Mouse (Mus musculus) regulatory T cell (primary cell): Measurements from ENCODE around the gene 1700018B08Rik.

Source experiments
- in situ Hi-C: fragments of 300-600 bp; cut with MboI, MseI; formaldehyde crosslinking; loops from one replicate; pipeline ENCODE4 v1.15.1; 2025; ENCODE audit warnings: high pct_unique_total_duplicates

Gene 1700018B08Rik

DNA sequence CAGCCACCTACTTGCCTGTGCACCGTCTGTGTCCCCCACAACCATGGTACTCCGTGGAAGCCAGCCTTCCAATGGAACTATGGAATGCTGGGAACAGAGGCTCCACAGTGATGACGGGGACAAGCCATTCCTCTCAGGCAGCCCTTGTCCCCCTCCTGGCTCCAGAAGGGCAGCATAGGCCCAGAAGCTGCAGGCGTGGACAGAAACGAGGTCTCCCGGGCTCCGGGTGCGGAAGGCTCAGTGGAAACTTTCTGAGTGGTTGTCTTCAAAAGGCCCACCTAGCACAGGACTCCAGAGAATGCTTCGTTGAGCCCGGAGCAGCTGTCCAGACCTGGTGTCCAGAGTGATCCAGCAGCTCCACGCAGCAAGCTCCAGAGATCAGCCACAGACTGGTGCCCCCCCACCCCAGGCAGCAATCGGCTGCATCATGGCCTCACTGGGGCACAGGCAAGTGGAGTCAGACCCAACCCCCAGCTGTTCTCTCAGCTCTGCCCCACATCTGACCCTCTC, at the start of gene 1700018B08Rik:
Gene 1700018B08Rik, minus strand, starts transcription at position 45 of the 510 bp plus-strand sequence.
- in situ Hi-C loops = no loop called here

DNA sequence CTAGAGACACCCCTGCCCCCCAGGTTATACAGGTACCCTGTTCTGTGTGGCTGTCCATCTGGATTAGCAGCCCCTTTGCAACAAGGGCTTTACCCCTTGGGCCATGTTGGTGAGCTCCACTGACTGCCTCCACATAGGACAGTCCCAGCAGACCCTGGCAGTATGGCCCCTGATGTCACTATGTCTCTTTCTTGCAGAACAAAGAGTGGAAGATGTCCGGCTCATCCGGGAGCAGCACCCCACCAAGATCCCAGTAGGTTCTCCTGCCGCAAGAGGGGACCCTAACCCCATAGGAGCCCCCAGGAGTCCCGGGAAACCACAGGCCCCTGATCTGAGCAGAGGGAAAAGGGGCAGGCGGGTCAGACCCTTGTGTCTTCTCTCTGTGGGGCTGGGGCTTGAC, 49.2 kb upstream of the 1700018B08Rik start:
- in situ Hi-C loops = loop anchor here (5.0 kb wide), 1 partner anchor 46 kb away; no protein-coding TSS in a partner anchor

DNA sequence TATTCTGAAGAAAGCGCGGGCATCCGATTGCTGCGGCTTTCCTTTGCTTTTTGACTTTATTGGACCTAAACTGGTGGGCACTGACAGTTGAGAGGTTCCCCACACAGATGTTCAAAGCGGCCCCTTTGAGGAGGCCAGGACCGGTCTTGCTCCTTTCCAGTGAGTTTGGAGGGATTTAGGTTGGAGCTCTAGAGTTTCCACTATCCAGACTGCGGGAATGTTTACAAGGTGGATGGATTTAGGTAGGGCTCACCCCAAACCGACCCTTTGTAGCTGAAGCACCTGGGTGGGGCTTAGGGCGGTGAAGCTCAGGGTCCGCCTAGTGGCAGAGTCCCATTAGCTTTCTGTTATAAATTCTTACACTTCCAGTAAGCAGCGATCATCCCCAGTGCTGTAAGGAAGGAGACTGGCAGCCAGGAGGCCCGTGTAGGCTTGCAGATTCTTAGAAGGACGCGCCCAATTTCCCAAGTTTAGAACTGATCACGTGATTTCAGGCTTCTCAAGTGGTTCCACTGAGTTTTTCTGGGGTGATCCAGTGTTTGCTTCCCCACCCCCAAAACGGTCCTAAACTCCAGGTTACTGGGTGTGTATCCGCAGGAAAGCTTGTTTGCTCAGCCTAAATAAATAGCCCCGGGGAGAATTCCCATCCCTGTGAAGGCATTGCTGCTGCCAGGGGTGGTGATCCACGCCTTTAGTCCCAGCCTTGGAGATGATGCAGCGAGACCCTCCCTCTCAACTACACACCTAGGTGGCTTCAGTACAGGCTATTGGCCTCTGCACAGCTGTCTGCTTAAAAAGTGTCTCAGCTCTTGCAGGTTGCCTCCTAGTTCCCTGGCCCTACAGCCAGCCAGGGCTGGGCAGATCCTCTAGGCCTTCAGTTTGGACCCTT, 47.3 kb upstream of the 1700018B08Rik start:
- in situ Hi-C loops = loop anchor here (5.0 kb wide), 1 partner anchor 44 kb away; no protein-coding TSS in a partner anchor

GRCm38 (mm10) chr8:121590203-121591177, 46.4 kb upstream of the 1700018B08Rik start, which contains the start of gene Map1lc3b:
Gene Map1lc3b, plus strand, starts transcription at chr8:121590361.
- in situ Hi-C loops = loop anchor here (5.0 kb wide), 1 partner anchor 43 kb away; no protein-coding TSS in a partner anchor

GRCm38 (mm10) chr8:121589205-121589726, 45.1 kb upstream of the 1700018B08Rik start:
- in situ Hi-C loops = loop anchor here (10.0 kb wide), 1 partner anchor 1754 kb away; no protein-coding TSS in a partner anchor

DNA sequence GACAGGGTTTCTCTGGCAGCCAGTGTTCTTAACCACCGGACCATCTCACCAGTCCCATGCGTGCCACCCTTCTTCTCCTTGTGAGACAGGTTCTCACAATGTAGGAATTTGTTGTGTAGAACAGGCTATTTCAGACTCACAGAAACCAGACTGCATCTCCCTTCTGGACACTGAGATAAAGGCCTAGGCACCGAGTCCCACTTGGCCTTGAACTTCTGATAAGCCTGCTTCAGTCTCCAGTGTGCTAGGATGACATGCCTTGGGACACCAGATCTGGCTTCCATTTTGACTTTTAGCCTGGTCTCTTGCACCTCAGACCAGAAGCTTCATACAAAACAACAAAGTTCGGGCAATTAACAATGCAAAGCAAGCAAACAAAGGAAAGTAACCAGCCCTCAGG, 44.6 kb upstream of the 1700018B08Rik start:
- in situ Hi-C loops = loop anchor here (10.0 kb wide), 1 partner anchor 1754 kb away; no protein-coding TSS in a partner anchor

DNA sequence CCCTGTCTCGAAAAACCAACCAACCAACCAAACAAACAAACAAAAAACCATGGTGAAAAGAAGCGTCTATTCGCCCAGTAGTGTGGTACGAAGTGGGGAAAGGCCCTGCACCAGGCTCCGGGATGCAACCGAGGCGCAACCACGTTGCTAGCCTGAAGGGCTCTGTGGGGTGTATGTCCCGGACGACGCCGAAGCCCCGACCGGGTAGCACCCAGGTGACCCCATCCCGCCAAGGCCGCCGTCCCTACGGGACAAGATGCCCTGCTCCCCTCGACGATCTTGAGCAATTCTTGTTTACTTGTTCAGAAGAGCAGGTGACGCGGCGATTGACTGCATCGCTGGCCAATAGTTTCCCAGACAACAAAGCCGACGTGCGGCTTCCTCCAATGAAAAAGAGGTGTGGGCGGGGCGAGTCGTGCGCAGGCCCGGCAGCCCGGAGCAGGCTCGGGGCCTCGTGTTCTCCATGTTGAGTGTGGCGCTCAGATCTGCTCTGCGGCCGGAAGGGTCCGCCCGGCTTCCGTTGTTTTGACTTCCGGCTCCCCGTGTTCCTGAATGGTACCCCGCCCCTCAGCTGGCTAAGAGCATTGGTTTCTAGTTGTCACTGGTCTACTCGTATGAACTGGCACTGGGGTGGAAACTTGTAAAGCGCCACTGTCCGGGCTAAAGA, 41.2 kb upstream of the 1700018B08Rik start:
- in situ Hi-C loops = loop anchor here (10.0 kb wide), 1 partner anchor 1750 kb away; no protein-coding TSS in a partner anchor

- in situ Hi-C loops = loop anchor here (10.0 kb wide), 1 partner anchor 1750 kb away; no protein-coding TSS in a partner anchor
Observed at GRCm38 (mm10) chr8:121584730-121585129, 40.6 kb upstream of the 1700018B08Rik start.

GRCm38 (mm10) chr8:121583653-121584052, 39.5 kb upstream of the 1700018B08Rik start:
- in situ Hi-C loops = loop anchor here (10.0 kb wide), 1 partner anchor 1749 kb away; no protein-coding TSS in a partner anchor

- in situ Hi-C loops = loop anchor here (10.0 kb wide), 1 partner anchor 1746 kb away; no protein-coding TSS in a partner anchor
Observed at GRCm38 (mm10) chr8:121580465-121580864, 36.3 kb upstream of the 1700018B08Rik start.

- in situ Hi-C loops = loop anchor here (10.0 kb wide), 1 partner anchor 986 kb away; the partner anchor contains the start of gene Cdt1
Observed at GRCm38 (mm10) chr8:121578676-121579451, 34.7 kb upstream of the 1700018B08Rik start, which contains the start of gene Fbxo31. Gene Fbxo31, minus strand, starts transcription at chr8:121578806.

DNA sequence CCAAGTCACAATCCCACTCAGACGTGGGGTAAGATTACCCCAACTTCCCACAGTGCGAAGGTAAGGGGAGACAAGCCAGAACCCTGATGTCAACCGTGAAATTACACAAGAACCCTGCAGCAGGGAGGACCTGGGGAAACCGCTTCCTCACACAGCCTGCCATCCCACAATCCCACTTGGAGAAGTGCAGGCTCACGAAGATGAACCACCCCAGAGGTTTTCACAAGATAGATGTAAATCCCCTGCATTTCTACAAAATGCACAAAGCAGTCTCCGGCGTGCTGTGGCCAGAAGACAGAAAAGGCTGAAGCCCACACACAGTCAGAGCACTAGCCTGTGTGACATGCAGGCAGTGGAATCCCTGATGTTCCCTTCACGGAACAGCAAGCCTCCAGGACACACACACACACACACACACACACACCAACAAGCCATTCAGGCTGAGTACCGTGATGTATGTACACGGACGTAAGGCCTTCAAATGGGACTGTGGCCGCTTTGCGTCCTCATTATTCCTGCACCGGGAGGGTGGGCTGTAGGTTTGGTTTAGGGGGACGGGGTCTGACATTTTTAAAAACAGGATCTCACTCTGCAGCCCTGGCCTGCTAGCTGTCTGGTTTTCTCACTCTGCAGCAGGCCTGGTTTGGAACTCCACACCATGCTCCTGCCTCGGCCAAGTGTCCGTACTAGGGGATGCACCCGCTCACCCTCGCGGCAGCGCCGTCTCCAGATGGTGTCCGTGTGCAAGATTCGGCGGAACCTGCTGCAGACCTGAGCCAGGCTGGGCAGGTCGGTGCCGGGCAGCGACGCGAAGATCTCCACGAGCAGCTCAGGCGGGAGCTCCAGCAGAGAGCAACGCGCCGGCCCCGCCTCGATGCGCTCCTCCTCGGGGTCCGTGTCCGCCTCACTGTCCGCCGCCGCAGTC, 33.9 kb upstream of the 1700018B08Rik start:
- in situ Hi-C loops = loop anchor here (10.0 kb wide), 1 partner anchor 987 kb away; the partner anchor contains the start of gene Cdt1

- in situ Hi-C loops = loop anchor here (10.0 kb wide), 1 partner anchor 989 kb away; the partner anchor contains the start of gene Cdt1
Observed at GRCm38 (mm10) chr8:121575661-121576060, 31.5 kb upstream of the 1700018B08Rik start.

DNA sequence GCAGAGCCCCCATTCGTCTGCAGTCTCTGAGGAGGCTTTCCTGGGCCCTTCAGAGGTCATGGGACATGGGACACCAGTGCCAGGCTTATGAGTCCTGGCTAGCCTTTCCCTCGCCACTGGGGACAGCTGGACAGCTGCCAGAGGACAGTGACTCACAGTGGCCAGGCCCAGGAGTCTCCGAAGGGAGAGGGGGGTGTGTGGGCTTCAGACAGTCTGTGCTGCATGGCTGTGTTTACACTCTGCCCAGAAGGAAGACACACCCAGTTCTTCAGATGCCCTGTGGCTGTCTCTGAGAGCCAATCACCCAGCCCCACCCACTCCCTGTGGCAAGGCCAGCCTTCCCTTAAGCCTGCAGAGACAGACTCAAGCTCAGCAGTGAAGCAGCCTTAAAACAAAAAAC, 29.2 kb upstream of the 1700018B08Rik start:
- in situ Hi-C loops = loop anchor here (10.0 kb wide), 1 partner anchor 992 kb away; the partner anchor contains the start of gene Cdt1

DNA sequence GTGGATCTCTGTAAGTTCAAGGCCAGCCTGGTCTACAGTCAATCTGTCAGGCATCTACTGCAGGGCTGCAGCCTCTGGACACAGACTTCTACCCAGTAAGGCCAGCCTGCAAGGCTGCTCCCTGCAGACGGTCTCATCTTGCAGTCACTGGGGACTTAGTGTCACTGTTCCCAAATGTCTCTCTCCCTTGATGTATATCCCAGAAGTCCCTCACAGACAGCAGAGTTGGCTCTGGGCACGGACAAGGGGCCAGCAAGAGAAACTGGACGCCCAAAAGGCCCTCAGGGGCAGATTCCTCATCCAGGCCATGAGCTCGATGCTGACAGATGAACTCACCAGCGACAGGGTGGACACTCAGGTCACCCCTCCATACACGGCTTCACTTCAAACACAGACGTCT, 28.0 kb upstream of the 1700018B08Rik start:
- in situ Hi-C loops = loop anchor here (10.0 kb wide), 1 partner anchor 993 kb away; the partner anchor contains the start of gene Cdt1

GRCm38 (mm10) chr8:121570801-121571200, 26.7 kb upstream of the 1700018B08Rik start:
- in situ Hi-C loops = loop anchor here (10.0 kb wide), 1 partner anchor 994 kb away; the partner anchor contains the start of gene Cdt1

GRCm38 (mm10) chr8:121570335-121570734, 26.2 kb upstream of the 1700018B08Rik start:
- in situ Hi-C loops = loop anchor here (10.0 kb wide), 1 partner anchor 994 kb away; the partner anchor contains the start of gene Cdt1

- in situ Hi-C loops = no loop called here
Observed at GRCm38 (mm10) chr8:121568321-121568720, 24.2 kb upstream of the 1700018B08Rik start.
